Mouse (Mus musculus) heart, embryonic 11.5 days (tissue): ENCODE results near the gene Dennd2c. TPM values are rescaled to one million over a fixed set of nuclear protein-coding genes. Genes with fewer than 3 reads are reported as not detected.
"Not testable (repeated sequence)": the region's sequence is repeated elsewhere in the genome, so short reads cannot be mapped to it uniquely, and the experiment has no call there.

Source experiments
- ATAC-seq: fragments of 200-750 bp; cut with Nextera tagmentation; replicated peaks from 2 replicates; pipeline ENCODE4 v1.8.0; 2017; ENCODE audit warnings: moderate library complexity; ENCODE audit not compliant: insufficient number of reproducible peaks, low FRiP score, low TSS enrichment
- H3K27ac ChIP-seq: fragments of 300-500 bp; sonication (generic); 2 replicates; pipeline ENCODE4 v1.5.1; 2014; ENCODE audit warnings: mild to moderate bottlenecking, low read depth, low read length
- H3K27me3 ChIP-seq: fragments of 300-500 bp; sonication (generic); 2 replicates; pipeline ENCODE4 v1.6.1; 2014; ENCODE audit warnings: mild to moderate bottlenecking, low read length, mixed read lengths; ENCODE audit not compliant: control insufficient read depth, insufficient read depth
- H3K36me3 ChIP-seq: fragments of 300-500 bp; sonication (generic); 2 replicates; pipeline ENCODE4 v1.6.1; 2014; ENCODE audit warnings: mild to moderate bottlenecking, low read length, moderate library complexity, mixed read lengths; ENCODE audit not compliant: control insufficient read depth, insufficient read depth
- H3K4me1 ChIP-seq: fragments of 300-500 bp; sonication (generic); 2 replicates; pipeline ENCODE4 v1.6.1; 2014; ENCODE audit warnings: low read length; ENCODE audit not compliant: control insufficient read depth, insufficient read depth
- H3K4me2 ChIP-seq: fragments of 300-500 bp; sonication (generic); 2 replicates; pipeline ENCODE4 v1.6.1; 2014; ENCODE audit warnings: mild to moderate bottlenecking, moderate library complexity
- H3K4me3 ChIP-seq: fragments of 300-500 bp; sonication (generic); 2 replicates; pipeline ENCODE4 v1.5.1; 2014; ENCODE audit warnings: low read depth, low read length
- H3K9ac ChIP-seq: fragments of 300-500 bp; sonication (generic); 2 replicates; pipeline ENCODE4 v1.6.1; 2014; ENCODE audit warnings: mild to moderate bottlenecking, low read depth, low read length, moderate library complexity
- H3K9me3 ChIP-seq: fragments of 300-500 bp; sonication (generic); replicated peaks from 2 replicates; pipeline ENCODE4 v1.6.1; 2016; ENCODE audit warnings: low read length; ENCODE audit not compliant: control insufficient read depth
- WGBS: fragments of 180-500 bp; shearing (Covaris S2); extraction: QIAGEN DNeasy Blood & Tissue Kit; methylation state at CpG from one replicate; pipeline ENCODE4 v1.1.7; 2014; ENCODE audit not compliant: insufficient replicate concordance; 5-methylcytosine and 5-hydroxymethylcytosine counted together
- polyA plus RNA-seq: library from polyadenylated mRNA; unstranded; fragments of >200 nt; fragmentation: Nextera tagmentation; extraction: Ambion mirVana; gene quantifications from 2 replicates; pipeline ENCODE4 v1.2.1, GENCODE M21; 2014

Gene Dennd2c
- polyA plus RNA-seq, 1 experiment from 2014 or later = 5.0 TPM

DNA sequence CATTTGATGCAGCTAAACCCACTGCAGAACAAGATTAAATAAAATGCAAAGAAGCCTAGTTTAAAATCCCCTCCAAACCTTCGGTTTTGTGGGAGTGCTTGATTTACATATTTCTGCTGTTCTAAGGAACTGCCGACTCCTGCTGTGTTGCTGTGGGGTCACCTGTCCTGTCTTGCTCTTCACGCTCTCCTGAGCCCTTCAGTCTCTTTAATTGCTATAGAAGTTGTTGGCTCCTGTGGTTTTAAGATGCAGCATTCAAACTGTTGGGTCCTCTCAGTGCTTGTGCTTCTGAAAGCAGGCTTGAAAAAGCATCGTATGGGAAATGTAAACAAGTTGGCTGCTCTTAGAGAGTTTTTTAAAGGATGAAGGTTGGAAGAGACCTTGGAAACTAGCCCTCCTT, 25.8 kb downstream of the Dennd2c start:
- Histone ChIP-seq H3K9ac (no peak overlapping the region), H3K36me3 (no peaks in the 10 kb centered on the region), H3K9me3 (no peaks in the 10 kb centered on the region), H3K4me2 (no peak overlapping the region), H3K4me1 (peaks cover 8% of the 10 kb centered on the region), H3K27ac (peak overlapping the region; percentile 82; the same call in 1 of the 2 replicates), H3K4me3 (no peak overlapping the region), H3K27me3 (no peaks in the 10 kb centered on the region)
- no peak for ATAC-seq
- 52% methylated on average over 4 of the region's 4 CpGs for WGBS

DNA sequence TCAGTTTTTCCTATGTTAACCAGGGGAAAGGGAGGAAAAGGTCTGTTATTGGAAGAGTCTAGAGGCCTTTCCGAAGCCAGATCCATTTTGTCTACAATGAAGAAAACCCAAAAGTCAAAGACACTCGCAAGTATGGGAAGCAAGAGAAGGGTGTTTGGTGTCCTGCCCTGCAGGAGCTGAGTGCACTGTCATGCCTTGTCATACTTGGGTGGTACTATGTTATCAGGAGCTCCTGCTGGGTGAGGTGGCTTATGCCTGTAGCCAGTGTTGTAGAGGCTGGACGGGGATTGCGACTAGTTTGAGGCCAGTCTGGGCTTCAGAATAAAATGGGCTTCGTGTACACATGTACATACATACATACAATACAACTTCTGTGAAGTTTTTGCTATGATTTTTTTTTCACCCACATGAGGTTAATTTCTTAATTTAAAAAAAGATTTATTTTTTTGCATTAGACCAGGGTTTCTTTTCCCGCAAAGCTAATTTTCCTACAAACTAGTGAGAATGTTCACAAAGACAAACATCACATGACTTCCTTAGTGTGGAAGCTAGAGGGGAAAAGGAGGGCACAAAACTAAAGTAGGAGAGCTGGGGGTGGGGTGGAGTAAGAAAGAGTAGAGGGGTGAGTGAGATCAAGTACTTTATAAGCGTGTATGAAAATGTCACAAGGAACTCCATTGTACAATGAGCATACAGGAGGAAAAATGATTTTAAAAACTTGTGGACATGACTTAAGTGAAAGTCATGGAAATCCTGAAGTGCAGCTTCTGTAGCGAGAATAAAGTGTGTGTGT, 27.2 kb downstream of the Dennd2c start:
- H3K9me3 ChIP-seq = no peaks in the 10 kb centered on the region
- H3K36me3 ChIP-seq = no peaks in the 10 kb centered on the region
- 0 out of 2 replicates have a peak overlapping the region, but pooled peaks have one; percentile 46 for H3K9ac ChIP-seq
- peaks cover 8% of the 10 kb centered on the region for H3K4me1 ChIP-seq
- WGBS = 65% methylated on average over 8 of the region's 8 CpGs
- H3K4me2 ChIP-seq = peak overlapping the region; percentile 55
- no peak overlapping the region for H3K4me3 ChIP-seq
- no peaks in the 10 kb centered on the region for H3K27me3 ChIP-seq
- peak; percentile 97 for ATAC-seq
- H3K27ac ChIP-seq = peak overlapping the region; percentile 82

DNA sequence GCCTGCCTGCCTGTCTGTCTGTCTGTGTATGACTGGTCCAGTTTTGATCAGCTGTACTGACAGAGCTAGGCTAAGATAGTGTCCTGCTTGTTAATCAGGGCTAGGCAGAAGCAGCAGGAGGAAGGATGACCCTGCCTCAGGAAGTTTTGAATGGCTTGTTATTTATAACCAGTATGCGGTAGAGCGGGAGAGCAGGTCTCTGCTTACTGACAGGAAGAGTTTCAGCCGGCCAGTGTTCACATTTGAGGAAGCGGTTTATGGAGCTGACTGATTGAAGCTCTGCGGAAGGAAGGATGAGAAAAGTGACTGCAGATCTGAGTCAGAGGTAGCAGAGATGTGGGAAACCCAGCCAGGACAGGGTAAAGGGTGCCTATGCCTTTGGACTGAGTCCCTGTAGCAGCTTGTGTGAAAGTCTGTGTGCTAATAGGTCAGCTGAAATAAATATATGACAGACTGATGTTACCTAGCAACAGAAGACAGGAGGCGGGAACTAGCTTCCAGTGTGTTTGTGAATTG, 27.9 kb downstream of the Dennd2c start:
- H3K4me2 ChIP-seq = peak overlapping the region; percentile 55
- H3K9me3 ChIP-seq = no peaks in the 10 kb centered on the region
- ATAC-seq = peak; percentile 85
- H3K27ac ChIP-seq = peak overlapping the region; percentile 82
- H3K27me3 ChIP-seq = no peaks in the 10 kb centered on the region
- H3K9ac ChIP-seq = peak overlapping the region; percentile 13
- peaks cover 8% of the 10 kb centered on the region for H3K4me1 ChIP-seq
- no peaks in the 10 kb centered on the region for H3K36me3 ChIP-seq
- peak overlapping the region; percentile 11 for H3K4me3 ChIP-seq
- 27% methylated on average over 6 of the region's 6 CpGs for WGBS

DNA sequence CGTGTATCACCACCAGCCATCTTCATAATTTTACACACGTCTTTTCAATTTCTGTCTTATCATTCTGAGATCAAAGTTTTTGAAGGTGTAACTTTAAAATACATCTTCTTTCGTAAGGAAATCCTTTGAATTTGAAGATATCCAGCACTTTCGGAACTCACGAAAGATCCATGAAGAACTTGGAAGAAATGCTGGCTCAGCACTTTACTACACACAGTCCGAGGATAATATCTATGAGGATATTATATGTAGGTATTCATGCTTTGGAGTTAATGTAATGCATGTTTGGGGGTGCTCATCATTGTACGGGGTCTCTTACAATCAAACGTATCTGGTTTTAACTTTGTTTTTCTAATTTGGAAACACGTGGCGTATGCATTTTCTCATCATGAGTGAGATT, 30.7 kb downstream of the Dennd2c start:
- WGBS = 91% methylated on average over 10 of the region's 10 CpGs

DNA sequence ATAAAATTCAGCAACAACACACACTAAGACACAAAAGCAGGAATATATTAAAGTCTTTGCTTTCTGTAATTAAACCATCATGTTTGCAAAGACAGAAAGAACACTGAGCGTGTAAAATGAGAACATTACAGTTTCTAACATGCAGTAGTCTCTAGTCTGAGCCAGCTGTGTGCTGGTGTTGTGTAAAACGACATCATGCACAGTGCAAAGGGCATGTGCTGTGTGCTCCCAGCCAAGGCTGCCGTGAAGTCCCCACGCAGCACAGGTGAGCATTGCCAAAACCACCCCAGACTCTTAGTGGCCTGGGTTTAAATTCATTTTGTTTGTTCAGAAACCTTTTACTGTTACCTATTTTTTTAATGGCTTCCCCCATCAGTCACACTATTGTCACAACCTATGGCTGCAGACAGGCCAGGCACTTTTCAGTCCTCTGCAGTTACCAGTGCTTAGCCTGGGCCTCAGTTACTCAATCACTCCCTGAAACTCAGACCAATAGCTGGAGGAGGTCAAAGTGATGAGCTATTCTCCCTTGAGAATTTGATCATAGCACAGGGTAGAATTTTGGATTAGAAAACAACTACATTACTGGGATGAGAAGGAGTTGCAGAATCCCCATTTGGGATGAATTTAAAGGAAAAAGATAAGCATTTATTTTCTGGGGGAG, 34.1 kb downstream of the Dennd2c start:
- 85% methylated on average over 4 of the region's 4 CpGs for WGBS
- no peaks in the 10 kb centered on the region for H3K27me3 ChIP-seq
- no peak overlapping the region for H3K4me2 ChIP-seq
- H3K27ac ChIP-seq = no peak overlapping the region
- H3K9me3 ChIP-seq = no peaks in the 10 kb centered on the region
- H3K36me3 ChIP-seq = no peaks in the 10 kb centered on the region
- no peak overlapping the region for H3K4me3 ChIP-seq
- no peak overlapping the region for H3K9ac ChIP-seq
- ATAC-seq = no peak
- H3K4me1 ChIP-seq = peaks cover 9% of the 10 kb centered on the region

More for the DNA sequence above, 30.7 kb downstream of the Dennd2c start:
- H3K27ac ChIP-seq = no peak overlapping the region
- no peak overlapping the region for H3K4me2 ChIP-seq
- no peak overlapping the region for H3K4me3 ChIP-seq
- ATAC-seq = no peak
- H3K9me3 ChIP-seq = no peaks in the 10 kb centered on the region
- no peaks in the 10 kb centered on the region for H3K27me3 ChIP-seq
- H3K9ac ChIP-seq = no peak overlapping the region
- peaks cover 8% of the 10 kb centered on the region for H3K4me1 ChIP-seq
- H3K36me3 ChIP-seq = no peaks in the 10 kb centered on the region

DNA sequence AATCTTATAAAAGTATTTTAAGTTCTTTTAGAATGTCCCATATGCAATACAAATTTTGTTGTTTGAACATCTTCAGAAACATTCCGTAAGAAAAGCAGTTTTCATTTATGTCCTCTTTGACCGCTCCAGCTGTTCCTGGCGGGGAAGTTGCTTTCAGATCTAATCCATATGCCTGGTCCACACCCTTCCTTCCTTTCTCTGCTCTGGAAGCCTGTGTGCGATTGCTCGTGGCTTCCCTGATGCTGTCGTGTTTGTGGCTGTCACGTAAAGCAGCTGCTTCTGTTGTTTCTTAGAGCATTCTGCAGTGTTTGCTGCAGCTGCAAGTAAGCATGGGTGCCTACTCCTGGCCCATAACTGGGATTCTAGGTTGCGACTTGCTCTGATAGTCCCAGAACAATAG, 36.6 kb downstream of the Dennd2c start:
- ATAC-seq = no peak
- Histone ChIP-seq H3K9me3 (no peaks in the 10 kb centered on the region), H3K4me2 (0 out of 2 replicates have a peak overlapping the region, but pooled peaks have one; percentile 0), H3K4me1 (peaks cover 9% of the 10 kb centered on the region), H3K9ac (0 out of 2 replicates have a peak overlapping the region, but pooled peaks have one; percentile 48), H3K27me3 (no peaks in the 10 kb centered on the region), H3K4me3 (no peak overlapping the region), H3K27ac (peak overlapping the region; percentile 74; the same call in 1 of the 2 replicates), H3K36me3 (no peaks in the 10 kb centered on the region)
- WGBS = 47% methylated on average over 8 of the region's 8 CpGs

DNA sequence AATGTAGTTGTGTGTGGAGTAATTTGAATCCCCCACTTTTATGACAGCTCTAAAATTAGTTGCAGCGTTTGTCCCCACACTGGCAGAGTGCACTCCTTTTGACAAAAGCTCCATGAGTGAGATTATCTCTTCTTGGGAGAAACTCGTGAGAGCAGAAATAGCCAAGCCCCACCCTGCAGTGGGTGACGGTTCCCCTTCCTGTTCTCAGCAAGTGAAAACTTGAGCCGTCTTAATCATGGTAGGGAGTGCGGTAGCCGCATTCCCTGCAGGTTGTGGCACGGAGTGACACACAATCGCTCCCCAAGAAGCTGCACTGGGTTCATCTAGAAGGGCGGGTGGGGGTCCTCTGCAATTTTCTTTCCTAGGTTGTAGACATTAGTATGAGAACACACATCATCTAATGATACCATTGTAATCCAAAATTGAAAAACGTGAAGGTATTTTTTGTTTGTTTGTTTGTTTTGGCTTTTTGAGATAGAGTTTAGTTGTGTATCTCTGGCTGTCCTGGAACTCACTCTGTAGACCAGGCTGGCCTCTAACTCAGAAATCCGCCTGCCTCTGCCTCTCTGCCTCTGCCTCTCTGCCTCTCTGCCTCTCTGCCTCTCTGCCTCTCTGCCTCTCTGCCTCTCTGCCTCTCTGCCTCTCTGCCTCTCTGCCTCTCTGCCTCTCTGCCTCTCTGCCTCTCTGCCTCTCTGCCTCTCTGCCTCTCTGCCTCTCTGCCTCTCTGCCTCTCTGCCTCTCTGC, 37.9 kb downstream of the Dennd2c start:
- not testable (repeated sequence) for H3K9me3 ChIP-seq, H3K4me1 ChIP-seq, H3K27me3 ChIP-seq, H3K36me3 ChIP-seq
- ATAC-seq = peak; percentile 52; the same call in 1 of the 2 replicates
- Histone ChIP-seq H3K4me3 (peak overlapping the region; percentile 21; the same call in 1 of the 2 replicates), H3K9ac (peak overlapping the region; percentile 48), H3K4me2 (peak overlapping the region; percentile 59), H3K27ac (peak overlapping the region; percentile 74)
- 28% methylated on average over 11 of the region's 11 CpGs for WGBS

DNA sequence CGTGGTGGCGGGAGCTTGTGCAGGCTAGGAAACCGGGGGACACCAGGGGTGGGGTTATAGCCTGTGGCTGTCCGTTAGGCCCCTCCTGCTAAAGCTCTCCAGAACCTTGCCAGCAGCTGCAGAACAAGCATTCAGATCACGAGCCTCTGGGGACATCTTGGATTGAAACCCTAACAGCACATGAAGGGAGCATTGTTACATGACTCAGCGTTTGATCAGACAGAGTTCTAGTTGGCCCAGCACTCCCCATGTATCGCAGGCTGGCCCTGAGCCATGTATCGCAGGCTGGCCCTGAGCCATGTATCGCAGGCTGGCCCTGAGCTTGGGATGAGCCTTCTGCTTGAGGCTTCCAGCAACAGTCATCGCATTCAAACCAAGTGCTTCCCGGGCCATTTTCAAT, 38.9 kb downstream of the Dennd2c start:
- H3K4me1 ChIP-seq = peaks cover 9% of the 10 kb centered on the region
- H3K27me3 ChIP-seq = no peaks in the 10 kb centered on the region
- H3K4me2 ChIP-seq = no peak overlapping the region
- ATAC-seq = no peak
- H3K4me3 ChIP-seq = no peak overlapping the region
- WGBS = 85% methylated on average over 11 of the region's 11 CpGs
- H3K36me3 ChIP-seq = no peaks in the 10 kb centered on the region
- no peaks in the 10 kb centered on the region for H3K9me3 ChIP-seq
- no peak overlapping the region for H3K27ac ChIP-seq
- no peak overlapping the region for H3K9ac ChIP-seq
